Mouse (Mus musculus): ENCODE measurements around the gene Cdk1. TPM values are rescaled to one million over a fixed set of nuclear protein-coding genes. Genes with fewer than 3 reads are reported as not detected.

The Cdk1 gene
- polyA plus RNA-seq, 1 experiment from 2014 or later = 305 TPM

DNA sequence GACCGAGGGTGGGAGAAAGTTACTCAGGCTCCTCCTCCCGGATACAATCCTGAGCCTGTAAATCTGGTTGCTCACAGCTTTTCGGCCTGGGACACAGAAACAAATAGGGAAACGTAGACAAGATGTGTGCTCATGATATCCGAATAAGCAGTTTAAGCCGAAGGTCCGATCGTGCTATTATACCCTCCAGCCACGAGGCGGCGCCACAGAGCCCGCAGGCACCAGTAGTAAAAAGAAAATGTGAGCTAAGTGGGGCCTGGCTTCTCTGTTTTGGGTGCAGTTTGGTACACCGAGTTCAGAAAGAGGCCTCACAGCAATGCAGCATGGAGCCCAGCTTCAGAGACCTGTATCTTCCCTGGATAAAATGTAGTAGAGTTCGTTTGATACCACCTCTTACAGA lies 46.5 kb downstream of the Cdk1 start:
- peak; percentile 11; the same call in 1 of the 2 replicates for ATAC-seq (ENCODE audit: insufficient read depth)
- H3K4me1 ChIP-seq (replicated peaks) = peaks cover 22% of the 10 kb centered on the region
- no peaks in the 10 kb centered on the region for H3K36me3 ChIP-seq (replicated peaks)
- WGBS (ENCODE audit: insufficient replicate concordance) = 29% methylated on average over 14 of the region's 14 CpGs
- no peaks in the 10 kb centered on the region for H3K27me3 ChIP-seq
- H3K4me2 ChIP-seq = peak overlapping the region; percentile 37
- peak overlapping the region; percentile 54 for H3K27ac ChIP-seq (replicated peaks)
- H3K9me3 ChIP-seq (replicated peaks) = no peaks in the 10 kb centered on the region
- no peak overlapping the region for H3K4me3 ChIP-seq (replicated peaks)
- no peak overlapping the region for H3K9ac ChIP-seq

DNA sequence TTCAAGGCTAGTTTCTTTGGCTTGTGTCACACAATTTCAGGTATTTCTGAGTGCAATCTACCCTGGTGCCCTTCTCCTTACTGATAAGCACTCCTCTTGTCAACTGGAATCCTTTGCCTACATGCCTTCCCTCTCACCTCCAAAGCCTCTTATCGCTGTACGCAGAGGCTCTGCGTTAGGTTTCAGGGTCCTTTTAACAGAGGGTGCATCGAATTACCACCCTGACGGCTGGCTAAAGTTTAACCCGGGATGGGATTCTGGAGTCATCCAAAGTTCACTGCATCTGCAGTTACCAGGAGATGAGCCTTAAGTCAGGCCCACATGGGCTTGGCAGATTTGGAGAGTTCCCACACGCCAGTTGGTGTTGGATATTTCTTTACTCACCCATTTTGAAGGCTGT lies 47.1 kb downstream of the Cdk1 start:
- peak; percentile 65 for ATAC-seq (ENCODE audit: insufficient read depth)
- H3K27ac ChIP-seq (replicated peaks) = peak overlapping the region; percentile 54
- H3K4me3 ChIP-seq (replicated peaks) = no peak overlapping the region

DNA sequence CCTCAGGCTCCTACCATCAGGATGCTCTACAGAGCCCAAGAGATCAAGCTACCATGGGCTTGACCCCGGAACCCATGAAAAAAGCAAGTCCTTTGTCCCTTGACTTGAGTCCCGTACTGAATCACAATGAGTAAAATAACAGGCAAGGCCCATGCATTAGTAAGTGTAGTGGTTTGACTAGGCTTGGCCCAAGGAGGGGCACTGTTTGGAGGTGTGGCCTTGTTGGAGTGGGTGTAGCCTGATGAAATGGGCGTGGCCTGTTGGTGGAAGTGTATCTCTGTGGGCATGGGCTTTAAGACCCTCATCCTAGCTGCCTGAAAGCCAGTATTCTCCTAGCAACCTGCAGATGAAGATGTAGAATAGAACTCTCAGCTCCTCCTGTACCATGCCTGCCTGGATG lies 47.9 kb downstream of the Cdk1 start:
- peaks cover 22% of the 10 kb centered on the region for H3K4me1 ChIP-seq (replicated peaks)
- no peaks in the 10 kb centered on the region for H3K36me3 ChIP-seq (replicated peaks)
- H3K9me3 ChIP-seq (replicated peaks) = no peaks in the 10 kb centered on the region
- peak overlapping the region; percentile 54; the same call in 1 of the 2 replicates for H3K27ac ChIP-seq (replicated peaks)
- H3K4me2 ChIP-seq = no peak overlapping the region
- ATAC-seq (ENCODE audit: insufficient read depth) = no peak
- 56% methylated on average over 3 of the region's 3 CpGs for WGBS (ENCODE audit: insufficient replicate concordance)
- H3K4me3 ChIP-seq (replicated peaks) = no peak overlapping the region
- H3K27me3 ChIP-seq = no peaks in the 10 kb centered on the region
- H3K9ac ChIP-seq = no peak overlapping the region

More for the DNA sequence above, 47.1 kb downstream of the Cdk1 start:
- Histone ChIP-seq H3K9ac (no peak overlapping the region), H3K27me3 (no peaks in the 10 kb centered on the region), H3K36me3 (replicated peaks) (no peaks in the 10 kb centered on the region), H3K4me1 (replicated peaks) (peaks cover 22% of the 10 kb centered on the region), H3K4me2 (peak overlapping the region; percentile 37), H3K9me3 (replicated peaks) (no peaks in the 10 kb centered on the region)
- 54% methylated on average over 7 of the region's 7 CpGs for WGBS (ENCODE audit: insufficient replicate concordance)

DNA sequence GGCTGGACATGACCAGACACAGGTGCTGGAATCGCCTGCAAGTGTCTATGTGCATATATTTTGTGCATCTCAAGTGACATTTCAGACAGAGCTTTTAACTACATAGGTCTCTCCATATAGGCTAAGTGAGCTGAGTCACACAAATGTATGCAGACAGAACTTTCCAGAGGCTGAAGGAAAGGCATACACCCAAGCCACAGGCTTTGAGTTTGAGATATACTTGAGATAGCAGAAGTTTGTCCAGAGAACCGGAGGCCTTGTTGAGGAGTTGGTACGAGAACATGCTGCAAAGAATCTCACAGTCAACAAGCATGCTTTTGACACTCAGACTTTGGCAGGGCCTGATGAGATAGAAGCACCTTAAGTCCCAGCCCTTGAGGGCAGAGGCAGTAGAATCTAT lies 50.1 kb downstream of the Cdk1 start:
- H3K4me2 ChIP-seq = no peak overlapping the region
- ATAC-seq (ENCODE audit: insufficient read depth) = no peak
- H3K9me3 ChIP-seq (replicated peaks) = no peaks in the 10 kb centered on the region
- H3K4me3 ChIP-seq (replicated peaks) = no peak overlapping the region
- WGBS (ENCODE audit: insufficient replicate concordance) = 59% methylated on average over 3 of the region's 3 CpGs
- no peak overlapping the region for H3K9ac ChIP-seq
- no peaks in the 10 kb centered on the region for H3K27me3 ChIP-seq
- H3K36me3 ChIP-seq (replicated peaks) = no peaks in the 10 kb centered on the region
- H3K27ac ChIP-seq (replicated peaks) = no peak overlapping the region
- peaks cover 25% of the 10 kb centered on the region for H3K4me1 ChIP-seq (replicated peaks)

DNA sequence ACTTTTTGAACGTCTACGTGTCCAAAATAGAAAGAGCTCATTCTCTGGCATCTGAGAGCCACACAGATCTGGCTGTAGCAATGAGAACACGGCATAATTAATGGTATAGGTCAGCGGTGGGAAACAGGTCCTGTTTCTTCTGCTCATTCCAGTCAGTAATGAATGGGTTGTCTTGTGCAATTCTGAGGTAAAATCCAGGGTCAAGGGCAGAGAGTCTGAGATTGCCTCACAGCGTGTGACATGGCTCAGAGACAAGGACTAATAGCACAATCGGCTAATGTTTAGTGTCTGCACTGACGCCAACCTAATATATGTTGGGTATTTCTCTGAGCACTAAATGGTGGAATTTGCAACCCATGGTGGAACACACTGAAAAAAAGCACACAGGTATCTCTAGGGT lies 52.8 kb downstream of the Cdk1 start:
- WGBS (ENCODE audit: insufficient replicate concordance) = 59% methylated on average over 7 of the region's 7 CpGs
- H3K36me3 ChIP-seq (replicated peaks) = no peaks in the 10 kb centered on the region

DNA sequence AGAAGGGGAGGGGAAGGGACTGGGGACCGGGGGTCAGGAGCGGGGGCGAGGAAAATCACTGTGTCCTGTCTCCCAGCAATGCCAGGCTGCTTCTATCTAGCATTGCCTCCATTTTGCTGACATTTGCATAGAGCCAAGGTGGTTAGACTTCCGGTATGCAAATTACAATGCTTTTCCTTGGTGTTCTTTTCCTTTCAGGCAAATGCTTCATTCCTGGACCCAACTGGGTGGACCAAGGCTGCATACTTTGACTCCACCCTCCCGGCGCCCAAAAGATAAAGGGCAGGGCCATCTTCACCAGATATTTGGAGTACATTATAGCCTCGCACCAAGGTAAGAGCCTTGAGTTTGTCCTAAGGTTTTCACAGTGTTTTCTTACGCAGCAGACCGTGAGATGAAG lies 56.8 kb downstream of the Cdk1 start:
- H3K9me3 ChIP-seq (replicated peaks) = no peaks in the 10 kb centered on the region
- 0 out of 2 replicates have a peak, but pooled peaks cover 3% of the 10 kb centered on the region for H3K4me1 ChIP-seq (replicated peaks)
- H3K36me3 ChIP-seq (replicated peaks) = no peaks in the 10 kb centered on the region
- no peak overlapping the region for H3K4me2 ChIP-seq
- no peak overlapping the region for H3K27ac ChIP-seq (replicated peaks)
- H3K4me3 ChIP-seq (replicated peaks) = no peak overlapping the region
- no peak for ATAC-seq (ENCODE audit: insufficient read depth)
- 73% methylated on average over 9 of the region's 9 CpGs for WGBS (ENCODE audit: insufficient replicate concordance)
- no peak overlapping the region for H3K9ac ChIP-seq
- H3K27me3 ChIP-seq = no peaks in the 10 kb centered on the region

More for the DNA sequence above, 52.8 kb downstream of the Cdk1 start:
- no peak overlapping the region for H3K9ac ChIP-seq
- H3K27ac ChIP-seq (replicated peaks) = no peak overlapping the region
- no peaks in the 10 kb centered on the region for H3K27me3 ChIP-seq
- H3K9me3 ChIP-seq (replicated peaks) = no peaks in the 10 kb centered on the region
- H3K4me3 ChIP-seq (replicated peaks) = no peak overlapping the region
- H3K4me1 ChIP-seq (replicated peaks) = peaks cover 5% of the 10 kb centered on the region; the same call in 1 of the 2 replicates
- ATAC-seq (ENCODE audit: insufficient read depth) = peak; percentile 54; the same call in 1 of the 2 replicates
- H3K4me2 ChIP-seq = no peak overlapping the region

DNA sequence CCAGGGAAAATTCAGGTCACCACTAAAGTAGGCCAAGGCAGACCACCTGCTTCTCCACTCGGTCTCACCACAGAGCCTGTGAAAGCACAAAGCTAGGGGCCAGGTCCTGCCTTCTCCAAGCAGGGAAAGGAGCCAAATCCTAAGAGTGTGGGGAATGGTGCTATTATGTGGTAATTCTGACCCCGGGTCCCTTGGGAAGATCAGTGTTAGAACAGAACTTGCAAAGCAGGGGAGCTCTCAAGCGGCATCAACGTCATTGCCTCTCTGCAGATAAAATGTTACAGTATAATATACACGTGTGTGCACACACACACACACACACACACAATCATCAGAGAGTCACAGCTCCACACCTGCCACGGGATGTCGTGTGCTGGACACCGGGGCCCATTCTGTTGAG lies 62.0 kb downstream of the Cdk1 start:
- H3K36me3 ChIP-seq (replicated peaks) = peaks cover 4% of the 10 kb centered on the region; the same call in 1 of the 2 replicates
- no peak overlapping the region for H3K9ac ChIP-seq
- H3K9me3 ChIP-seq (replicated peaks) = no peaks in the 10 kb centered on the region
- no peaks in the 10 kb centered on the region for H3K27me3 ChIP-seq
- 65% methylated on average over 8 of the region's 8 CpGs for WGBS (ENCODE audit: insufficient replicate concordance)
- ATAC-seq (ENCODE audit: insufficient read depth) = no peak
- H3K4me2 ChIP-seq = no peak overlapping the region
- H3K4me1 ChIP-seq (replicated peaks) = no peaks in the 10 kb centered on the region
- no peak overlapping the region for H3K4me3 ChIP-seq (replicated peaks)
- H3K27ac ChIP-seq (replicated peaks) = no peak overlapping the region

DNA sequence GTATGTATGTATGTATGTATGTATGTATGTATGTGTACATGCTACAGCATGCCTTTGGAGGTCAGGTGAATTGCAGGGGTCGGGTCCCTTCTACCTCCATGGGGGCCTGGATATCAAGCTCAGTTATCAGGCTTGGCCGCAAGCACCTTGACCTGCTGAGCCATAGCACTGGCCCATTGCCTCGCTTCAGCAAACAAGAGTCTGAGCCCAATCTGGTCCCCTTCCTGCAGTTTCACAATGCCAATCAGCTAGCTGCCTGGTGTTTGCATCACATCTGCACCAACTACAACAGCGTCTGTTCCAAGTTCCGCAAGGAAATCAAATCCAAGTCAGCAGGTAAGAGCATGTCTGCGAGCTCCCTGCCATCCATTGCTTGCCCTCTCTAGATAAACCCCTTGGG lies 64.0 kb downstream of the Cdk1 start:
- Histone ChIP-seq H3K4me3 (replicated peaks) (no peak overlapping the region), H3K27ac (replicated peaks) (no peak overlapping the region), H3K4me1 (replicated peaks) (no peaks in the 10 kb centered on the region), H3K36me3 (replicated peaks) (peaks cover 12% of the 10 kb centered on the region; the same call in 1 of the 2 replicates), H3K4me2 (no peak overlapping the region), H3K9ac (no peak overlapping the region), H3K9me3 (replicated peaks) (no peaks in the 10 kb centered on the region), H3K27me3 (no peaks in the 10 kb centered on the region)
- ATAC-seq (ENCODE audit: insufficient read depth) = no peak
- WGBS (ENCODE audit: insufficient replicate concordance) = 52% methylated on average over 6 of the region's 6 CpGs

DNA sequence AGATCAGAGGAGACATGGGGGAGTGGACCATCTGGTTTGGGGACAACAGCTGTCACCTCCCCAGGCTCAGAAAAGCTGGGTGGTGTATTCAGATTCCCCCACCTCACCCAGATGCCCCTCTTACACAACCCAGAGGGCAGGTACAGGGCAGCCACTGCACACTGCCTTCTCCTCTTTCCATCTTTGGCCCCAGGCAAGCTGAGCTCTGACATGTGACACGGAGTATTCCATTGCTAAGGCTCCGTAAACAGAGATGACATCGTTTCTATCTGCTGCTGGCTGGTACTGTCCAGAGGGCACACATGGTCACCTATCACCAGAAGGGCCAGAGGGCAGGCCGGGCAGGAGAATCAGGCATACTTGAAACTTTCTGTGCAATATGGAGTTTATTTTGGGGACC lies 64.7 kb downstream of the Cdk1 start:
- WGBS (ENCODE audit: insufficient replicate concordance) = 65% methylated on average over 4 of the region's 4 CpGs
- no peaks in the 10 kb centered on the region for H3K27me3 ChIP-seq
- no peak overlapping the region for H3K27ac ChIP-seq (replicated peaks)

DNA sequence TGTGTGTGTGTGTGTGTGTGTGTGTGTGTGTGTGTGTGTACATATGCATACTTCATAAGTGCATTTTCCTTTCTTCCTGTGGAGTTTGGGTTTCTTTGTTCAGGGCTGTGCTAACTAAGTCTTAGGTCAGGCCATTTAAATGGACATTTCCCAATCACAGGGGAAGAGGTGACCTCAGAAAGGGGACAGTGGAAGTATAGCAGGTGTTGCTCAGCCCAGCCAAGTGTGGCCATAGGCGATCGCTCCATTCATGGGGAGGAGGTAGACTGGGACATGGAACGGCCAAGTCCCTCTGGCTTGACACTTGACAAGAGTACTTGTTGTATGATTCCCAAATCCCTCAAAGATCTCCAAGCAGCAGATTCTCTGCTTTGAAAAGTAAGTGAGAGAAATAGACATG lies 65.8 kb downstream of the Cdk1 start:
- Histone ChIP-seq H3K27ac (replicated peaks) (no peak overlapping the region), H3K36me3 (replicated peaks) (peaks cover 18% of the 10 kb centered on the region; the same call in 1 of the 2 replicates), H3K9ac (no peak overlapping the region), H3K4me1 (replicated peaks) (no peaks in the 10 kb centered on the region), H3K4me2 (no peak overlapping the region), H3K27me3 (no peaks in the 10 kb centered on the region), H3K4me3 (replicated peaks) (no peak overlapping the region), H3K9me3 (replicated peaks) (no peaks in the 10 kb centered on the region)
- no peak for ATAC-seq (ENCODE audit: insufficient read depth)
- 88% methylated on average over 3 of the region's 3 CpGs for WGBS (ENCODE audit: insufficient replicate concordance)

More for the DNA sequence above, 64.7 kb downstream of the Cdk1 start:
- H3K4me1 ChIP-seq (replicated peaks) = no peaks in the 10 kb centered on the region
- no peak overlapping the region for H3K4me2 ChIP-seq
- H3K4me3 ChIP-seq (replicated peaks) = no peak overlapping the region
- no peak for ATAC-seq (ENCODE audit: insufficient read depth)
- no peaks in the 10 kb centered on the region for H3K9me3 ChIP-seq (replicated peaks)
- peaks cover 15% of the 10 kb centered on the region; the same call in 1 of the 2 replicates for H3K36me3 ChIP-seq (replicated peaks)
- no peak overlapping the region for H3K9ac ChIP-seq

All from liver, embryonic 15.5 days (tissue).